ENCODE assay signal across 9 mouse cellular contexts in genomic region chr2:19064560-19065362, GRCm38 (mm10).
DNase-seq lines count a peak whose midpoint lies in the region; ATAC-seq and TF ChIP-seq lines count a peak whose summit lies in the region.
"Had no signal": no experiment of that assay in that cellular context is flagged by ENCODE, and none has a peak within 500 bp of the region (broad histone marks: within the 10 kb centered on the region; RNA-seq: fewer than 3 reads in every experiment).

No protein-coding gene starts in this region.

- no peak overlapping the region for H3K27ac ChIP-seq in liver, embryonic 14.5 days
- H3K27ac ChIP-seq in kidney, postnatal 0 days, result no peak overlapping the region
- H3K27ac ChIP-seq: limb, embryonic 12.5 days had no signal

- no peak for ATAC-seq in liver, embryonic 14.5 days (ENCODE audit: insufficient read depth)
- ATAC-seq in kidney, postnatal 0 days (replicated peaks; ENCODE audit: low FRiP score, low read depth), result no peak
- no peak for ATAC-seq in inflammation-experienced regulatory T-cells, adult 6 months

- H3K4me3 ChIP-seq in liver, embryonic 14.5 days (ENCODE audit: insufficient read depth in 1 of 2, low read depth in 2 of 2, low read length in 2 of 2), result no peak overlapping the region
- no peak overlapping the region for H3K4me3 ChIP-seq in kidney, postnatal 0 days (replicated peaks; ENCODE audit: low read depth, low read length)
- H3K4me3 ChIP-seq: limb, embryonic 12.5 days had no signal

- peak overlapping the region; percentile 11; the same call in 1 of the 2 replicates for H3K4me2 ChIP-seq in liver, embryonic 14.5 days (ENCODE audit: low read depth)
- peak overlapping the region; percentile 10; the same call in 1 of the 2 replicates for H3K4me2 ChIP-seq in kidney, postnatal 0 days (ENCODE audit: low read length)
- H3K4me2 ChIP-seq: limb, embryonic 12.5 days had no signal

- H3K4me1 ChIP-seq in liver, embryonic 14.5 days (replicated peaks; ENCODE audit: control insufficient read depth in 2 of 2, insufficient read depth in 2 of 2, low read length in 1 of 2), result peaks cover 0 to 2% of the 10 kb centered on the region in 2 experiments; a peak in 1 of 4 replicates
- H3K4me1 ChIP-seq in kidney, postnatal 0 days (replicated peaks; ENCODE audit: insufficient read depth, low read length), result no peaks in the 10 kb centered on the region
- H3K4me1 ChIP-seq: limb, embryonic 12.5 days had no signal

- no peaks in the 10 kb centered on the region for H3K27me3 ChIP-seq in liver, embryonic 14.5 days (ENCODE audit: control insufficient read depth, insufficient read depth, low read length)
- no peaks in the 10 kb centered on the region for H3K27me3 ChIP-seq in kidney, postnatal 0 days (ENCODE audit: insufficient read depth, low read length)
- H3K27me3 ChIP-seq: limb, embryonic 12.5 days had no signal

- 26% methylated on average over 9 of the region's 9 CpGs for WGBS in liver, embryonic 14.5 days (ENCODE audit: insufficient replicate concordance)
- 36% methylated on average over 9 of the region's 9 CpGs for WGBS in kidney, postnatal 0 days

- no peaks in the 10 kb centered on the region for H3K9me3 ChIP-seq in liver, embryonic 14.5 days (ENCODE audit: control insufficient read depth, low read length)
- H3K9me3 ChIP-seq in kidney, postnatal 0 days (replicated peaks; ENCODE audit: low read length), result no peaks in the 10 kb centered on the region
- H3K9me3 ChIP-seq: limb, embryonic 12.5 days had no signal

- H3K36me3 ChIP-seq in liver, embryonic 14.5 days (replicated peaks; ENCODE audit: control insufficient read depth, insufficient read depth, low read depth), result no peaks in the 10 kb centered on the region
- no peaks in the 10 kb centered on the region for H3K36me3 ChIP-seq in kidney, postnatal 0 days (ENCODE audit: insufficient read depth, low read length)
- H3K36me3 ChIP-seq: limb, embryonic 12.5 days had no signal

- no peak for TF ChIP-seq CTCF in liver, embryonic 14.5 days (IDR thresholded peaks at IDR 0.05; ENCODE audit: low read depth)
- no peak for TF ChIP-seq CTCF in kidney, postnatal 0 days (IDR thresholded peaks at IDR 0.05; ENCODE audit: low read depth)

- peak; percentile 28 to 67 for DNase-seq in adrenal gland, adult (ENCODE audit: inconsistent age in 2 of 2, low spot score in 1 of 2)
- no peak for DNase-seq in adrenal gland, postnatal 4 days (ENCODE audit: low spot score in 2 of 2)
- DNase-seq in liver, embryonic 14.5 days (ENCODE audit: low read depth in 3 of 3, low spot score in 3 of 3), result no peak
- no peak for DNase-seq in liver
- DNase-seq in kidney, postnatal 0 days (ENCODE audit: low spot score), result peak; percentile 69
- peak; percentile 17 for DNase-seq in ovary, postnatal 36 days (ENCODE audit: low spot score)
- no peak for DNase-seq in left cerebral cortex, adult 11 months (ENCODE audit: low spot score)

- no peak for TF ChIP-seq EP300 in liver, embryonic 14.5 days (IDR thresholded peaks at IDR 0.05; ENCODE audit: low read depth)

- no peak overlapping the region for H3K9ac ChIP-seq in liver, embryonic 14.5 days (replicated peaks)
- no peak overlapping the region for H3K9ac ChIP-seq in kidney, postnatal 0 days (ENCODE audit: low read depth, low read length)
- H3K9ac ChIP-seq: limb, embryonic 12.5 days had no signal

Comparison
In these comparisons a context has a peak if more than half of its experiments do, and no peak if none do; other contexts are left out.
1. DNase-seq: peak in adrenal gland, adult (2 of 2), kidney, postnatal 0 days (single experiment) and ovary, postnatal 36 days (single experiment); none in adrenal gland, postnatal 4 days (0 of 2), liver, embryonic 14.5 days (0 of 3), liver (single experiment) and left cerebral cortex, adult 11 months (single experiment).